Mouse (Mus musculus) left cerebral cortex, postnatal 25 days (tissue): ENCODE measurements around the gene Scaf11. TPM values are rescaled to one million over a fixed set of nuclear protein-coding genes. Genes with fewer than 3 reads are reported as not detected.
A peak's percentile ranks its signal among the peaks of the same experiment; 100 is the strongest.
"Not testable (repeated sequence)": the region's sequence is repeated elsewhere in the genome, so short reads cannot be mapped to it uniquely, and the experiment has no call there.

ENCODE experiments used
- DNase-seq, 2 experiments: peaks; one replicate each; pipeline ENCODE4 v3.0.0; 2022; ENCODE audit warnings: low spot score in 2 of 2, mixed read lengths in 1 of 2
- intact Hi-C: fragments of 180-260 bp; cut with DNase I; formaldehyde crosslinking; loops from one replicate; pipeline ENCODE4 v1.15.1; 2025
- total RNA-seq, 2 experiments: library from RNA; stranded (reverse); gene quantifications; 2 replicates each; pipeline ENCODE4 v1.2.3; 2021

Scaf11 gene
- 10 to 100 TPM; 44.8 to 47.8 TPM for total RNA-seq

- intact Hi-C loops, result loop anchor here (1.0 to 5.0 kb wide), 3 partner anchors 176 to 238 kb away; partner anchors contain the start of genes Slc38a1 and Slc38a2
- DNase-seq, result peak; percentile 91 to 96
Measured at GRCm38 (mm10) chr15:96460730-96461540, at the start of gene Scaf11. Scaf11 (minus strand) TSS chr15:96460843.

GRCm38 (mm10) chr15:96507097-96507840 is 46.6 kb upstream of the Scaf11 start:
- peak; percentile 40 to 61 for DNase-seq
- intact Hi-C loops, result no loop called here

DNA sequence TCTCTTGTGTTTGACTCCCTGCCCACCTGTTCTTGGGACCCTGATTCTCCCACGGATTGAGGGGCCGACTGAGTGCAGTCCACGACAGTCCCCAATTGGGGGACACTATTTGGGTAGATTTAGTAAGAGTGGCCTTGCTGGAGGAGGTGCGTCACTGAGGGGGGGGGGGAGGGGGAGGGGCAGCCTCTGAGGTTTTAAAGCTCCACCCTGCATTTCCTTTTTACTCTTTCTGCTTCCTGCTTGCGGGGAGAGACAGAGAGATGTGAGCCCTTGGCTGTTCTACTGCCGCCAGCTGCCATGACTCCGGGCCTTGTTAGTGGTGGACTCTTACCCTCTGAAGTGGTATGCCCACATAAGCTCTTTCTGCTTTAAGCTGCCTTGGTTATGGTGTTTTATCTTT is 37.0 kb upstream of the Scaf11 start:
- intact Hi-C loops, result no loop called here
- no peak for DNase-seq

DNA sequence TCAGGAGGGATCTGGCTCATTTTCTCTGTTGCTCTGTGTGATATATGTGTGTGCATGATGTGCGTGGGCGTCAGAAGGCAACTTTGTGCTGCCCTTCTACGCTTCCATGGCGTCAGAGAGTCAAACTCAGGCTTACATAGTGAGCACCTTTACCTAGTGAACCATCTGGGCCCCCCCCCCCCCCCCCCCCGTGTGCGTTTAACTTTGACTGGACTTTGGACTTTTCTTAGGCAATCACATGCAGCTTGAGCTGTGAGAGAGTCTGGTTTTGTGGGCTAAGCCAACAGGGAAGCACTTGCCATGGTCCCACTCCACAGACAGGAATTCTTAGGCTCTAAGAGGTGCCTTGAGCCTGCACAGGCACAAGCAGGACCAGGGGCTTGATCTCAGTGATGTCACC is 33.6 kb upstream of the Scaf11 start:
- intact Hi-C loops, result no loop called here
- no peak for DNase-seq

DNA sequence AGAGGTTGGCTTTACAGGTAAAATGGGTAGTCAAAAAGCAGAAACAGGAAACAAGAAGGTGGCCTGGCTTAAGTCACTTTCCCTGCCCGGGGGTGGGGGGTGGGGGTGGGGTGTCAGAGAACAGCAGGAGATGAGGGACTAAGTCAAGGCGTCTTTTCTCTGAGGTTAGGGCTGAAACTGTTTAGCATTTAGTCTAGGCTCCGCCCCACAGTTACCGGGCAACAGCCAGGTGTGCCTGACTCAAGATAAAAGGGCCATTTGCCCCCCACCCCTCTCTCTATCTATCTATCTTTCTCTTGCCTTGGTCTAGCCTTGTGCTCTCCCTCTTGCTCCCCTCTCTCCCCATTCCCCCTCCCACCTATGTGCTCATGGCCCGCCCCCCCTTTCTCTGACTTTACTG is 32.9 kb upstream of the Scaf11 start:
- no peak for DNase-seq
- intact Hi-C loops, result no loop called here

GRCm38 (mm10) chr15:96492919-96493318 is 32.3 kb upstream of the Scaf11 start:
- intact Hi-C loops, DNase-seq: not testable (repeated sequence)

DNA sequence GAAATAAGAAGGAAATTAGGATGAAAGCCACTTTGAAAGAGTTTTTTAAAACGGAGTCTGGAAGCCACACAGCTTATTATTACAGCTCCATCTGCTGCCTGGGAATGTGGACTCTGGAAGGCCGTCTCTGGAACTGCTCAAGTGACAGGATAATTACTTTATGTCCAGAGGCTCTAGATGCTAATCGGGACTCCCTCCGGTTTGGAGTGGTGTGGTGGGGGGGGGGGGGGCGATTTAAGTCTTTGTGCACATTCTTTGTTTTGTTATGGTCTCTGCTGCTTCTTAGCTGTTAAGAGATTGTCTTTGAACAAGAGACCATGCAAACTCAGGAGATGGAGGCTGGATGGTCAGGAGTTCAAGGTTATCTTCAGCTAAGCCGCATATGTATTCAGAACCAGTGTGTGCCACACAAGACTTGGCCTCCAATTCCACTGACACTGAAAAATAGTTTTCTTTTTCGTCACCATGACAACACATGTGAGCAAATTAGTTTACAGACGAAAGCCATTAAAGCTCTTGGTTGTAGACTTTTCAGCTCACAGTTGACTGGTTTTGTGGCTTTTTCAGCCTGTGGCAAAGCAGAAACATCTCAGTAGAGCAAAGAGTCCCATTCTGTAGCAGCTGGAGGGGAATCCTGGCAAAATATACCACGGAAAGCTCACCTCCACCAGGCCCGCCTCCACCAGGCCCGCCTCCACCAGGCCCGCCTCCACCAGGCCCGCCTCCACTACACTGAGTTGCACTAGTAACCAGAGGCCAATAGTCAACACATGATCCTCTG is 31.4 kb upstream of the Scaf11 start:
- DNase-seq, result no peak
- intact Hi-C loops, result no loop called here

DNA sequence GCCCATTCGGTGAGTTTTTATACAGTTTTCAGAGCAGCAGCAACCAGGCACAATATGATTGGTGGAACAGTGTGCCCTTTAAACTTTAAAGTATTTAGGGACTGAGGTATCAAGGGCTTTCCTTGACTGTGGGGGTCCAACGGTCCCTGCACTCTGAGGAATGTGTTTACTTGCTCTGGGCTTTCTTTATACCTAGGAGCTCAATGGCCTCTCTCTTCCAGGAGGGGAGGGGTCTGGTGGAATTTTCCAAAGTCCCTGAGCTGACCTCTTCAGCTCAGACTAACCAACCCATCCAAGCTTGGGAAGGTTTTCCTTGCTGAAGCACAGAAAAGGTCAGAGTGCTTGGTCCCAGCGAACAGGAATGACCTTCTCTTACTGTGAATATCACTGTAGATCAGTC is 30.8 kb upstream of the Scaf11 start:
- intact Hi-C loops, result no loop called here
- no peak for DNase-seq

DNA sequence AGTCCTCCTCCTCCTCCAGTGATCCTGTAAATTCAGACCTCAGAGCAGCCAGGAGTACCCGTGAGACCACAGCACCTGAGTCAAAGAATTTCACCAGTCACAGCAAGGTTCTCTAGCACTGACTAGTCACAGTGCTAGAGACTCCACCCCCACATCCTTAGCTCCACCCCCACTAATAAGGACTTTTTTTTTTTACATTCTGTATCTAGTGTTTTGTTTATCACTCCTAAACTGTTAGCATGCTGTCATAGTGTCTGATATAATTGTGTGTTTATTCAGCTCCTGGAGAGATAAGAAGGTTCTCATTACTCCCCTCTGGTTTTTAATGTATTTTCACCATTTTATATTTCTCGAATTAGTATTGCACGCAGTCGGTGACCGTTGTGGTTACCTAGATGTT is 29.5 kb upstream of the Scaf11 start:
- intact Hi-C loops, result no loop called here
- no peak for DNase-seq

GRCm38 (mm10) chr15:96488941-96489786 is 28.5 kb upstream of the Scaf11 start:
- no peak for DNase-seq
- intact Hi-C loops, result no loop called here

DNA sequence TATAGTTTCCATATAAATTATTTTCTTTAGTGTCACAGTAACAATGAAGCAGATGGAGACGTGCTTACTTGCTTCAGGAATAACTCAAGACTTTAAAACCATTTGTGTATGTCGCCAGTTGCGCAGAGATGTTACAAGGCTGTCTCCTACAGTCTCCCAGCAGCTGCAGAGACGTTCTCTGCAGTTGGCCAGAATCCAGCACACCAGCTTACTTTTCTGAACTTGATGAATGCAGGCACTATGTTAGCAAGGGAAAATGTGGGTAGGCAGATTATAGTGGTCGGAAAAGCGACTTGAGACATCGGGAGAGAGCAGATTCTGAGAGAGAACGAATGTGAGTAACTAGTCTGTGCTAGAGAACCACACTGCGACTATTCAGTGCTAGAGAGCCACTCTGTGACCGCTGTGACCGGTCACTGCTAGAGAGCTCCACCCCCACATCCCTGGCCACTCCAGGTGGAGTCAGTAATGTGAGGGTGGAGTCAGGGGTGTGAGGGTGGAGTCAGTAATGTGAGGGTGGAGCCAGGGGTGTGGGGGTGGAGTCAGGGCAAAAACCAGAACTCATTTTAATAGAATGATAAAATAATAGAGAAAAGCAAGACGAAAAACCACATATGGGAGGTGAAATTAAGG is 26.5 kb upstream of the Scaf11 start:
- intact Hi-C loops, result no loop called here
- DNase-seq, result no peak

- peak in 1 of 2 experiments; percentile 53 for DNase-seq
Measured at GRCm38 (mm10) chr15:96480822-96481221, 20.2 kb upstream of the Scaf11 start.

DNA sequence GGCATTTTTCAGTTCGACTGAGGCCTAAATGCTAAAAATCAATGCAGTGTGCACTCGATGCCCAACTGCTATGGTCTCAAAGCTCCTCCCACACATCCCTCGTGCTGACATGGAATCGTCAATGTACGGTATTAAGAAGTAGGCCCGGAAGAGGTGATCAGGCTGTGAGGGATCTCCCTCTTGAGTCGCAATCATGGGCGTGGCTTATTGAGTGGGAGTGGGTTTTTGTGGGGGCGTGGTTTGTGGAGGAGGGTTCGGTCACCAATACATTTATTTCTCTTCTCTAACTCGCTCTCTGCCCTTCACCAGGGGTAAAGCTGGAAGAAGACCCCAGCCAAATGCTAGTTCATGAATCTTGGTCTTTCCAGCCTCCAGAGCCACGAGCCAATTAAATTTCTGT is 17.4 kb upstream of the Scaf11 start:
- no peak for DNase-seq
- intact Hi-C loops, result loop anchor here (10.0 kb wide), 1 partner anchor 657 kb away; no protein-coding TSS in a partner anchor

More at GRCm38 (mm10) chr15:96480822-96481221, 20.2 kb upstream of the Scaf11 start:
- intact Hi-C loops, result no loop called here

DNA sequence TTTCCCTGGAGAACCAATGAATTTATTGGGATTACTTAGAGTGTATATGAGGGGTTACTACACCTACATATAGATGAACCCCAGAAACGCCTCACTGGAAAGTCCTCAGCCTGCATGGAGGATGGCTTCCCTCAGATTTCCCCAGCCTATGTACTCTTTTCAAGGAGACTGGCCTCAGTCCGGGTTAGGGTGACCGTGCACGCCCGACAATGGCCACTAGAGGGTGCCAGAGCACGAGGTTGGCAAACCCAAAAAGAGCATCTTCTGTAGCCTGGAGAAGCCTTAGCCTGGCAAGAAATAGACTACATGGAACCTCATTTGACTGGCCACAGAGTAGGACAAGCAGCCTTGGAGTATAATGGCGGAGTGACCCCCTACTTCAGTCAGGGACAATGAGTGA is 15.7 kb upstream of the Scaf11 start:
- intact Hi-C loops, result loop anchor here (10.0 kb wide), 1 partner anchor 658 kb away; no protein-coding TSS in a partner anchor
- peak; percentile 76 to 82 for DNase-seq

DNA sequence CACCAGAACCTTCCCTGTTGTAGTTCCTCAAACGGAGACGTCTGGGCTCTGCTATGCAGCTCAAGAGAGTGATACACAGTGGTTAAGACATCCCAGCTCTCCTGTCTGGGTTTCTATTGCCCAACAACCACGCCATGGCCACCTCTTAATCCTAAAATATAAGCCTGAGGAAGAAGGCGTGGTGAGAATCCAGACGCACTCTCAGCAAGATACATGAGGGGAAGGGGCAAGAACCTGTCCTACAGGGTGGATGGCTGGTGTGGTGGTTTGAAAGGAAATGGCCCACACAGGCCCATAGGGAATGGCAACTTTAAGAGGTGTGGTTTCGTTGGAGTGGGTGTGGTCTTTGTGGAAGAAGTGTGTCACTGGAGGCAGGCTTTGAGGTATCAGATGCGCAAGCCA is 14.9 kb upstream of the Scaf11 start:
- DNase-seq, result no peak
- intact Hi-C loops, result loop anchor here (10.0 kb wide), 1 partner anchor 659 kb away; no protein-coding TSS in a partner anchor

- DNase-seq, result peak in 1 of 2 experiments; percentile 20
- intact Hi-C loops, result loop anchor here (10.0 kb wide), 1 partner anchor 660 kb away; no protein-coding TSS in a partner anchor
Measured at GRCm38 (mm10) chr15:96474325-96474955, 13.8 kb upstream of the Scaf11 start.

GRCm38 (mm10) chr15:96473920-96474319 is 13.3 kb upstream of the Scaf11 start:
- intact Hi-C loops, result loop anchor here (10.0 kb wide), 1 partner anchor 661 kb away; no protein-coding TSS in a partner anchor
- no peak for DNase-seq

DNA sequence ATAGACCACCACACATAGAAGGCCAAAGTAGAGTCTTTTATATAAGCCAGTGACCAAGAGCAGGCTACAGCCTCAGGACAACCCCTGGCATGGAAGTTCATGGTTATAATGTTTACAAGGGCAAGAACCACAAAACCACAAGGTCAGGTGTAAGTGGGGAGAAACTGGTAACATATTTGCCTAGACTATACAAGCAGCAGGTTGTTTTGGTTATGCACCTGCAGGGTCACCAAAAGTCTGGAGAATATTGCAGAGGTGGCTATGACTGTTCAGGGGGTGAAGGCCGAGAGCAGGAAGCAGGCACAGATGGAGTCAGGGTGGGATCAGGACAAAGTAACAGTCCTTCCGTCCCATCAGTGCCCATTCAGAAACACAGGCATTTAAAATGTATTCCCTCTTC is 7.7 kb upstream of the Scaf11 start:
- intact Hi-C loops, result no loop called here
- DNase-seq, result no peak
